Mouse (Mus musculus) midbrain, postnatal 0 days (tissue): ENCODE measurements around the gene Tmem37. TPM values are rescaled to one million over a fixed set of nuclear protein-coding genes. Genes with fewer than 3 reads are reported as not detected.

Source experiments
- ATAC-seq: fragments of 200-750 bp; cut with Nextera tagmentation; 2 replicates; pipeline ENCODE4 v1.8.0; 2017; ENCODE audit warnings: moderate number of reproducible peaks, mild to moderate bottlenecking, moderate TSS enrichment, moderate library complexity; ENCODE audit not compliant: low FRiP score
- DNase-seq: peaks from one replicate; pipeline ENCODE4 v3.0.0-alpha.2; 2015; ENCODE audit warnings: low spot score
- H3K27ac ChIP-seq: fragments of 300-500 bp; sonication (generic); 2 replicates; pipeline ENCODE4 v1.5.1; 2014; ENCODE audit warnings: low read depth, mild to moderate bottlenecking, low read length, mixed read lengths
- H3K27me3 ChIP-seq: fragments of 300-500 bp; sonication (generic); 2 replicates; pipeline ENCODE4 v1.6.1; 2014; ENCODE audit warnings: low read length, control low read depth, mixed read lengths; ENCODE audit not compliant: insufficient read depth
- H3K36me3 ChIP-seq: fragments of 300-500 bp; sonication (generic); 2 replicates; pipeline ENCODE4 v1.6.1; 2014; ENCODE audit warnings: low read length, control low read depth, mixed read lengths; ENCODE audit not compliant: insufficient read depth
- H3K4me1 ChIP-seq: fragments of 300-500 bp; sonication (generic); 2 replicates; pipeline ENCODE4 v1.6.1; 2014; ENCODE audit warnings: mild to moderate bottlenecking, control low read depth, antibody characterized with exemption, low read length, mixed read lengths; ENCODE audit not compliant: insufficient read depth
- H3K4me2 ChIP-seq: fragments of 300-500 bp; sonication (generic); 2 replicates; pipeline ENCODE4 v1.6.1; 2014; ENCODE audit warnings: low read depth, mild to moderate bottlenecking, low read length, mixed read lengths; ENCODE audit not compliant: poor library complexity, severe bottlenecking
- H3K4me3 ChIP-seq: fragments of 300-500 bp; sonication (generic); 2 replicates; pipeline ENCODE4 v1.5.1; 2014; ENCODE audit warnings: low read depth, mild to moderate bottlenecking, low read length, moderate library complexity
- H3K9ac ChIP-seq: fragments of 300-500 bp; sonication (generic); replicated peaks from 2 replicates; pipeline ENCODE4 v1.6.1; 2014; ENCODE audit warnings: mild to moderate bottlenecking, low read length, moderate library complexity, mixed read lengths; ENCODE audit not compliant: poor library complexity, severe bottlenecking
- H3K9me3 ChIP-seq: fragments of 300-500 bp; sonication (generic); 2 replicates; pipeline ENCODE4 v1.6.1; 2016; ENCODE audit warnings: low read length, control low read depth
- CTCF ChIP-seq: IDR thresholded peaks from 2 replicates; pipeline ENCODE4 v1.5.1; 2016; ENCODE audit warnings: antibody characterized with exemption, mild to moderate bottlenecking
- WGBS: fragments of 180-500 bp; shearing (Covaris S2); extraction: QIAGEN DNeasy Blood & Tissue Kit; methylation state at CpG from one replicate; pipeline ENCODE4 v1.1.7; 2014; 5-methylcytosine and 5-hydroxymethylcytosine counted together
- polyA plus RNA-seq: library from polyadenylated mRNA; unstranded; fragments of >200 nt; fragmentation: Nextera tagmentation; extraction: Ambion mirVana; gene quantifications from 2 replicates; pipeline ENCODE4 v1.2.1, GENCODE M21; 2015
- total RNA-seq: library from RNA; depleted of rRNA; stranded (reverse); fragments of >200 nt; gene quantifications from 2 replicates; pipeline ENCODE4 v1.2.3, GENCODE M21; 2014

Tmem37 gene
- total and polyA plus RNA-seq, 2 experiments from 2014 or later: 4.0 to 7.5 TPM

DNA sequence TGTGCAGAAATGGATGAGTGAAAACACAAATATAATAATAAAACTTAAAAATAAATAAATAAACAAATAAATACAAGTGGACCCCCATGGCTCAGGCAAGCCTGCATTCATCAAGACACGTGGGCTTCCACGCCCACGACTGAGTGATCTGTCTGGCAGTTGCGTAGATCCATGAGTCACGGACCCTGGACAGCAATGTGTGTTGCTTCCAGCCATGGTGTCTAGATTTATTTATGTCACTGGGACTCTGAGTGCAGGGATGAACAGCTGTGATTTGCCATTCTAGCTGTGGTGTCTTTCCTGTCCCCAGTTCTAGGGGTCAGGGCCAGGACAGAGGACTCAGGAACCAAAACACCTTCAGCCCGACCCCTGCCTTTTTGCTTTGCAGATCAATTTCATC, 18.9 kb downstream of the Tmem37 start:
- no peaks in the 10 kb centered on the region for H3K9me3 ChIP-seq
- H3K27me3 ChIP-seq: no peaks in the 10 kb centered on the region
- no peaks in the 10 kb centered on the region for H3K36me3 ChIP-seq
- DNase-seq: no peak
- H3K4me1 ChIP-seq: no peaks in the 10 kb centered on the region
- H3K27ac ChIP-seq: no peak overlapping the region
- no peak overlapping the region for H3K4me2 ChIP-seq
- TF ChIP-seq CTCF: no peak
- ATAC-seq: no peak
- 91% methylated on average over 6 of the region's 6 CpGs for WGBS
- H3K4me3 ChIP-seq: no peak overlapping the region
- H3K9ac ChIP-seq: no peak overlapping the region

DNA sequence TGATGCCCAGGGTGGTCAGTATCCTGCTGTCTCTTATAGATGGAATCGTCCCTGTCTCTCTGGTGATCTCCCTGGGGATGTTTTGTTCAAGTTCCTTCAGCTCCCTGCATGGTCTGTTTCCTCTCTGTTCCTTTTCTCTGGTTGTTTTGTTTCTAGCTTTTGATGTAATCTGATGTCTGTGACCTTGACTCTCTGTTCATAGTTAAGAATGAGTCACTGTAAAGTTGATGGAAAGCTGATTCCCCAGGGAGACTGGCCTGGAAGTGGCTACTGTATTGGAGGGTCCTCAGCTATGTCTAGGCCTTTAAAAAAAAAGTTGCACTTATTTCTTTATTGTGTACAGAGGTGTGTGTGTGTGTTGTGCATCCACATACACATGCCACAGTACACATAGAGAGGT, 22.8 kb downstream of the Tmem37 start:
- Histone ChIP-seq H3K9ac (no peak overlapping the region), H3K4me2 (no peak overlapping the region), H3K27me3 (no peaks in the 10 kb centered on the region), H3K9me3 (no peaks in the 10 kb centered on the region), H3K4me1 (no peaks in the 10 kb centered on the region), H3K4me3 (no peak overlapping the region), H3K27ac (no peak overlapping the region), H3K36me3 (no peaks in the 10 kb centered on the region)
- WGBS: 25% methylated on average over 1 of the region's 1 CpGs
- ATAC-seq (no peak), DNase-seq (peak; percentile 5)
- no peak for TF ChIP-seq CTCF

DNA sequence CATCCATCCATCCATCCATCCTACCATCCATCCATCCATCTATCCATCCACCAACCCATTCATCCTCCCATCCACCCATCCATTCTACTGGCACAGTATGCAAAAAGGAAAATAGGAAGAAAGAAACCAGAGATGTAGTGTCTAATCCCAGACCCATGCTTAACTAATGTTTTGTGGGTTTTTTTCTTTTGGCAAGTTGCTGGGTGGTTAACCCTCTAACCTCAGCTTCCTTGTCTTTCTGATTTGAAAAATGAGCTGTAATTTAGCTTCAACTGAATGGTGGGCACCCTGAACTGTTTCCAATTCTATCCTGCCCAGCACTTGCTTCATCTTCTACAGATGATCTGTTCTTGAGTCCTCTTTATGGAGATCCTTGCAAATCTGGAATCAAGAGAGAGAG, 26.5 kb downstream of the Tmem37 start:
- no peak overlapping the region for H3K4me2 ChIP-seq
- DNase-seq (no peak), ATAC-seq (no peak)
- TF ChIP-seq CTCF: no peak
- H3K9me3 ChIP-seq: no peaks in the 10 kb centered on the region
- H3K4me1 ChIP-seq: no peaks in the 10 kb centered on the region
- H3K9ac ChIP-seq: no peak overlapping the region
- H3K36me3 ChIP-seq: no peaks in the 10 kb centered on the region
- no peak overlapping the region for H3K27ac ChIP-seq
- no peaks in the 10 kb centered on the region for H3K27me3 ChIP-seq
- no peak overlapping the region for H3K4me3 ChIP-seq

DNA sequence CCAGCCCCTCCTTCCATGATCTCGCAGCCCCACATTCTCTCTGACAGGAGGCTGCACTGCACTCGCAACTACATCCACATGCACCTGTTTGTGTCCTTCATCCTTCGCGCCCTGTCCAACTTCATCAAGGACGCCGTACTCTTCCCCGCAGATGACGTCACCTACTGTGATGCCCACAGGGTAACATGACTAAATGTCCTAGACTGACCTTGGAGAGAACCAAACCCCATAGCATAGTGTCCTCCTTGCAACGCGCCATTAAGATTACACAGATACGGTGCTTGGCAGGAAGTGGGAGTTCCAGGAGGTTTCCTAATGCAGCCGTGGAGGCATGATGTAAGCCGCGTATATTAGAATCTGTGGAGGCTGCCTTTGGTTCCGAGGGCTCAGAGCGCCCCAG, 29.3 kb downstream of the Tmem37 start:
- ATAC-seq: no peak

DNA sequence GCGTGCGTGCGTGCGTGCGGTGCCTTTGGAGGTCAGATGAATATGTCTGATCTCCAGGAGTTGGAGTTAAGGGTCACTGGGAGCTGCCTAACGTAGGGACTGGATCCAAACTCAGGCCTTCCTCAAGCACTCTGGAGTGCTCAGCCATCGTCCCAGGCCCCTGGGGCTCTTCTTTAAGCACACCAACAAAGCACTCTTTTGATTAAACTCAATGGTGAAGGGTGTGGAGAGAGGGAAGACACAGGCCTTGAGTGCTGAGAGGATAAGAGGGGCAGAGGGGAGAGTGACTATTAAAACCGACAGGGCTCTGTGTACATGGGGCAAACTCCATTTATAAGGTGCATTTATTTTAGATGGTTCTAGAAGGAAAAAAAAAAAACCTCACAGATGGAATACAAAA, 31.5 kb downstream of the Tmem37 start:
- H3K4me3 ChIP-seq: no peak overlapping the region
- no peak for ATAC-seq
- TF ChIP-seq CTCF: no peak
- no peak for DNase-seq
- 70% methylated on average over 8 of the region's 8 CpGs for WGBS
- no peak overlapping the region for H3K9ac ChIP-seq
- H3K27ac ChIP-seq: no peak overlapping the region
- no peaks in the 10 kb centered on the region for H3K36me3 ChIP-seq
- no peaks in the 10 kb centered on the region for H3K27me3 ChIP-seq
- no peak overlapping the region for H3K4me2 ChIP-seq
- no peaks in the 10 kb centered on the region for H3K4me1 ChIP-seq
- no peaks in the 10 kb centered on the region for H3K9me3 ChIP-seq

More for the DNA sequence above, 29.3 kb downstream of the Tmem37 start:
- H3K9me3 ChIP-seq: no peaks in the 10 kb centered on the region
- no peak for TF ChIP-seq CTCF
- no peak overlapping the region for H3K4me2 ChIP-seq
- H3K9ac ChIP-seq: no peak overlapping the region
- H3K4me1 ChIP-seq: no peaks in the 10 kb centered on the region
- H3K4me3 ChIP-seq: no peak overlapping the region
- 92% methylated on average over 16 of the region's 16 CpGs for WGBS
- no peak overlapping the region for H3K27ac ChIP-seq
- H3K36me3 ChIP-seq: no peaks in the 10 kb centered on the region
- DNase-seq: no peak
- no peaks in the 10 kb centered on the region for H3K27me3 ChIP-seq

DNA sequence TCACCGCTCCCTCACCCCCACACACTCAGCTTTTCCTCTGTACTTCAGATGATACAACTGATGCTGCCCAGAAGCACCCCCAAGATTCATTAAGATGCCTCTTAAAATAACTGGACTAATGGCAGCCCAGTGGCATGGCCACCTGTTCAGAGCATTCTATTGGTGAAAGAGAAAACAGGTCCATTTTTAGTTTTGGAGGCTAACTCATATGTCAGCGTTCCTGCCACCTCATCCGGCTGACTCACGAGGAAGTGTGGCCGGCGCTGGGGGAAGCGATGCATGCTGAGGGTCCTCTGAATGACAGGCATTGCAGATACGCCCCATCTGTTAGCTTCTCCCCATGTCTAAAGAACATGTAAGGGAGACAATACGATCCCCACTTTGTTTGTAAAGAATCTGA, 35.3 kb downstream of the Tmem37 start:
- Histone ChIP-seq H3K9me3 (no peaks in the 10 kb centered on the region), H3K4me3 (no peak overlapping the region), H3K4me1 (no peaks in the 10 kb centered on the region), H3K9ac (no peak overlapping the region), H3K27me3 (no peaks in the 10 kb centered on the region), H3K27ac (no peak overlapping the region), H3K36me3 (no peaks in the 10 kb centered on the region), H3K4me2 (no peak overlapping the region)
- 80% methylated on average over 9 of the region's 9 CpGs for WGBS
- no peak for DNase-seq
- ATAC-seq: no peak
- no peak for TF ChIP-seq CTCF
